8 mouse cellular contexts compared by ENCODE assay signal in genomic region chr1:95313393-95314228, GRCm38 (mm10). TPM values are rescaled to one million over a fixed set of nuclear protein-coding genes. Genes with fewer than 3 reads are reported as not detected.
DNase-seq lines count a peak whose midpoint lies in the region; ATAC-seq lines count a peak whose summit lies in the region.

TSS of gene Fam174a (plus strand) at chr1:95313623.

- WGBS in hindbrain, embryonic 15.5 days: under 1% methylated on average over 79 of the region's 79 CpGs

- peak within 1 kb of the TSS; percentile 86 for H3K4me2 ChIP-seq in hindbrain, embryonic 15.5 days

- peak within 1 kb of the TSS; percentile 99 for H3K4me3 ChIP-seq in hindbrain, embryonic 15.5 days

- peak within 1 kb of the TSS; percentile 91 for H3K9ac ChIP-seq in hindbrain, embryonic 15.5 days

- peaks cover 20% of the 10 kb centered on the region for H3K4me1 ChIP-seq in hindbrain, embryonic 15.5 days (replicated peaks)

- peak within 1 kb of the TSS; percentile 94 for H3K27ac ChIP-seq in hindbrain, embryonic 15.5 days (replicated peaks)

- ATAC-seq in hindbrain, embryonic 15.5 days (ENCODE audit: low FRiP score, low read depth): peak; percentile 99

- H3K27me3 ChIP-seq in hindbrain, embryonic 15.5 days: no peaks in the 10 kb centered on the region

- H3K9me3 ChIP-seq in hindbrain, embryonic 15.5 days: no peaks in the 10 kb centered on the region

- H3K36me3 ChIP-seq in hindbrain, embryonic 15.5 days: no peaks in the 10 kb centered on the region

- DNase-seq in T-cell, adult 2 months (ENCODE audit: low spot score): peak; percentile 92
- peak; percentile 91 to 93 for DNase-seq in cerebellum, postnatal 36 days
- peak; percentile 91 to 95 for DNase-seq in frontal cortex, postnatal 36 days (ENCODE audit: low spot score in 2 of 2)
- peak; percentile 90 for DNase-seq in left cerebral cortex, adult 11 months (ENCODE audit: low spot score)
- DNase-seq in lung, postnatal 4 days: peak; percentile 95 to 96
- peak; percentile 81 for DNase-seq in retina, postnatal 7 days (ENCODE audit: low read depth, low spot score)
- DNase-seq in urinary bladder, adult 2 months (ENCODE audit: low spot score): peak; percentile 74

RNA-seq across cellular contexts. Expression of gene Fam174a, which starts in this region (rescaled TPM):
- polyA plus RNA-seq in hindbrain, embryonic 15.5 days (2015; fragmentation: Nextera tagmentation; extraction: Ambion mirVana): 28.5 and 29.1 TPM in 2 replicates
- polyA plus RNA-seq in urinary bladder, adult 2 months (2012; rRNA removed): 23.9 and 25.1 TPM in 2 replicates

Comparison
In these comparisons a context has a peak if more than half of its experiments do, and no peak if none do; other contexts are left out.
1. Peak in every context shown above with its lines: DNase-seq, ATAC-seq, H3K4me3 ChIP-seq and H3K27ac ChIP-seq.